Mouse (Mus musculus): Measurements from ENCODE around the gene Tcf20. TPM values are rescaled to one million over a fixed set of nuclear protein-coding genes. Genes with fewer than 3 reads are reported as not detected.

The Tcf20 gene
- polyA plus RNA-seq, 1 experiment = 7.5 TPM

GRCm38 (mm10) chr15:82908521-82908920 is 79.2 kb downstream of the Tcf20 start:
- Histone ChIP-seq H3K36me3 (replicated peaks; ENCODE audit: low read length) (no peaks in the 10 kb centered on the region), H3K4me1 (peaks cover 60% of the 10 kb centered on the region), H3K4me3 (replicated peaks) (no peak overlapping the region), H3K9me3 (no peaks in the 10 kb centered on the region), H3K27me3 (replicated peaks) (peaks cover 73% of the 10 kb centered on the region)
- no peak for TF ChIP-seq GATA1 (IDR thresholded peaks at IDR 0.05; ENCODE audit: borderline replicate concordance, low read length)
- TF ChIP-seq FLI1 (IDR thresholded peaks at IDR 0.05; ENCODE audit: low read length) = no peak

- no peak for TF ChIP-seq FLI1 (IDR thresholded peaks at IDR 0.05; ENCODE audit: low read length)
- TF ChIP-seq GATA1 (IDR thresholded peaks at IDR 0.05; ENCODE audit: borderline replicate concordance, low read length) = no peak
- Histone ChIP-seq H3K4me1 (peaks cover 66% of the 10 kb centered on the region), H3K27me3 (replicated peaks) (peaks cover 63% of the 10 kb centered on the region), H3K9me3 (no peaks in the 10 kb centered on the region), H3K4me3 (replicated peaks) (no peak overlapping the region), H3K36me3 (replicated peaks; ENCODE audit: low read length) (no peaks in the 10 kb centered on the region)
These were observed 80.4 kb downstream of the Tcf20 start for GRCm38 (mm10) chr15:82907306-82907705.

- Histone ChIP-seq H3K4me3 (replicated peaks) (no peak overlapping the region), H3K27me3 (replicated peaks) (peaks cover 58% of the 10 kb centered on the region), H3K36me3 (replicated peaks; ENCODE audit: low read length) (no peaks in the 10 kb centered on the region), H3K4me1 (peaks cover 62% of the 10 kb centered on the region), H3K9me3 (no peaks in the 10 kb centered on the region)
- TF ChIP-seq GATA1 (IDR thresholded peaks at IDR 0.05; ENCODE audit: borderline replicate concordance, low read length) (no peak), FLI1 (IDR thresholded peaks at IDR 0.05; ENCODE audit: low read length) (no peak)
These were observed 81.1 kb downstream of the Tcf20 start for GRCm38 (mm10) chr15:82906574-82907061.

- TF ChIP-seq GATA1 (IDR thresholded peaks at IDR 0.05; ENCODE audit: borderline replicate concordance, low read length) (no peak), FLI1 (IDR thresholded peaks at IDR 0.05; ENCODE audit: low read length) (no peak)
- H3K9me3 ChIP-seq = no peaks in the 10 kb centered on the region
- peaks cover 62% of the 10 kb centered on the region for H3K4me1 ChIP-seq
- no peak overlapping the region for H3K4me3 ChIP-seq (replicated peaks)
- H3K27me3 ChIP-seq (replicated peaks) = peaks cover 49% of the 10 kb centered on the region
- H3K36me3 ChIP-seq (replicated peaks; ENCODE audit: low read length) = no peaks in the 10 kb centered on the region
These were observed 82.0 kb downstream of the Tcf20 start for GRCm38 (mm10) chr15:82905431-82906395.

GRCm38 (mm10) chr15:82904526-82904925 is 83.1 kb downstream of the Tcf20 start:
- H3K4me1 ChIP-seq = peaks cover 69% of the 10 kb centered on the region
- H3K27me3 ChIP-seq (replicated peaks) = peaks cover 37% of the 10 kb centered on the region
- no peak for TF ChIP-seq FLI1 (IDR thresholded peaks at IDR 0.05; ENCODE audit: low read length)
- TF ChIP-seq GATA1 (IDR thresholded peaks at IDR 0.05; ENCODE audit: borderline replicate concordance, low read length) = no peak
- H3K36me3 ChIP-seq (replicated peaks; ENCODE audit: low read length) = no peaks in the 10 kb centered on the region
- no peaks in the 10 kb centered on the region for H3K9me3 ChIP-seq
- peak overlapping the region; percentile 12 for H3K4me3 ChIP-seq (replicated peaks)

GRCm38 (mm10) chr15:82902521-82902920 is 85.2 kb downstream of the Tcf20 start:
- no peak overlapping the region for H3K4me3 ChIP-seq (replicated peaks)
- TF ChIP-seq GATA1 (IDR thresholded peaks at IDR 0.05; ENCODE audit: borderline replicate concordance, low read length) = no peak
- TF ChIP-seq FLI1 (IDR thresholded peaks at IDR 0.05; ENCODE audit: low read length) = no peak
- no peaks in the 10 kb centered on the region for H3K9me3 ChIP-seq
- peaks cover 72% of the 10 kb centered on the region for H3K4me1 ChIP-seq
- peaks cover 18% of the 10 kb centered on the region for H3K27me3 ChIP-seq (replicated peaks)
- no peaks in the 10 kb centered on the region for H3K36me3 ChIP-seq (replicated peaks; ENCODE audit: low read length)

GRCm38 (mm10) chr15:82901306-82901705 is 86.4 kb downstream of the Tcf20 start:
- H3K36me3 ChIP-seq (replicated peaks; ENCODE audit: low read length) = no peaks in the 10 kb centered on the region
- no peaks in the 10 kb centered on the region for H3K9me3 ChIP-seq
- peaks cover 8% of the 10 kb centered on the region for H3K27me3 ChIP-seq (replicated peaks)
- TF ChIP-seq FLI1 (IDR thresholded peaks at IDR 0.05; ENCODE audit: low read length) (no peak), GATA1 (IDR thresholded peaks at IDR 0.05; ENCODE audit: borderline replicate concordance, low read length) (no peak)
- H3K4me1 ChIP-seq = peaks cover 72% of the 10 kb centered on the region
- H3K4me3 ChIP-seq (replicated peaks) = no peak overlapping the region

- TF ChIP-seq FLI1 (IDR thresholded peaks at IDR 0.05; ENCODE audit: low read length) (no peak), GATA1 (IDR thresholded peaks at IDR 0.05; ENCODE audit: borderline replicate concordance, low read length) (no peak)
- H3K27me3 ChIP-seq (replicated peaks) = peaks cover 4% of the 10 kb centered on the region
- H3K4me1 ChIP-seq = peaks cover 72% of the 10 kb centered on the region
- H3K36me3 ChIP-seq (replicated peaks; ENCODE audit: low read length) = no peaks in the 10 kb centered on the region
- H3K9me3 ChIP-seq = no peaks in the 10 kb centered on the region
- peak overlapping the region; percentile 98 for H3K4me3 ChIP-seq (replicated peaks)
These were observed 87.3 kb downstream of the Tcf20 start for GRCm38 (mm10) chr15:82900331-82900730.

- Histone ChIP-seq H3K4me1 (peaks cover 72% of the 10 kb centered on the region), H3K9me3 (no peaks in the 10 kb centered on the region), H3K27me3 (replicated peaks) (peaks cover 4% of the 10 kb centered on the region), H3K4me3 (replicated peaks) (peak overlapping the region; percentile 98), H3K36me3 (replicated peaks; ENCODE audit: low read length) (no peaks in the 10 kb centered on the region)
- TF ChIP-seq FLI1 (IDR thresholded peaks at IDR 0.05; ENCODE audit: low read length) = no peak
- no peak for TF ChIP-seq GATA1 (IDR thresholded peaks at IDR 0.05; ENCODE audit: borderline replicate concordance, low read length)
These were observed 87.9 kb downstream of the Tcf20 start for GRCm38 (mm10) chr15:82899676-82900301.
